Mouse (Mus musculus): ENCODE results near the gene Gm21887. TPM values are rescaled to one million over a fixed set of nuclear protein-coding genes. Genes with fewer than 3 reads are reported as not detected.
"Not testable (repeated sequence)": the region's sequence is repeated elsewhere in the genome, so short reads cannot be mapped to it uniquely, and the experiment has no call there.

The Gm21887 gene
- polyA plus RNA-seq, 1 experiment: 94.6 TPM

DNA sequence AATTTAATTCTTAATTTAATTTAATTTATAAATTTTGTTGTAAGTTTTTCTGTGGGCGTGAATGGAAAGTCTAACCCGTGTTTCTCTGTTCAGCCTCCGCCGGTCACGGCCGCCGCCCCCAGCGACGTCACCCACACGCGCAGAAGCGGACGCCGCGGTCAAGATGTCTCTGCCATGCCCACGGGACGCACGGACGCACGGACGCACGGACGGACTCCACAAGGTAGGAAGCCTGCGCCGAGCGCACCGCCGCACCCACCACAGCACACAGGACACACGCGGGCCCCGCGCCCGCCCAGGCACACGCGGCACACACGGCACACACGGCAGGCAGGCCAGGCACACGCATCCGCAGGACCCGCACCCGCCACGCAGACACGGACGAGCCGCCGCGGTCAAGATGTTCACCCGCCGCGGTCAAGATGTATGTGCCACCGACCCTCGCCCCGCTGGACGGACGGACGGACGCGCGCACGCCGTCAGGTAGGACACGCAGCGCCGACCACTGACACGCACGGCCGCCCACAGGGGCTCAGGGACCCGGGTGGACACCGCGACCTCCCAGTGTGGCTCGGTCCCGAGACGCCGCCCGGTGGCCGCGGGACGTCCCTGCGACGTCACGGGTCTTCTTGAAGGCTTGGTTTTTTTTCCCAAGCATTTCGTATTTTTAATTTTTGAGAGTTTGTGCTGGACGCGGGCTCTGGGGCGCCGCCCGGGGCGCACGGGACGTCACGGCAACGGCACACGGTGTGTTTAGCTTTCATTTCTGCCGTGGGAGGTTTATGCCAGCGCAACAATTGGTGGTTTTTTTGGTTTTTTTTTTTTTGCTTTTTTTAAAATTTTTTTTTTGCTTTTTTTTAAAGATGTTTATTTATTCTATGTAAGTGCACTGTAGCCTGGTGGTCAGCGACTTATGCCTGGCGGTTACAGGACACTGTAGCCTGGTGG, 1.4 kb downstream of the Gm21887 start:
- not testable (repeated sequence) for H3K4me1 ChIP-seq (ENCODE audit: control insufficient read depth, insufficient read depth, low read length); H3K27ac ChIP-seq (ENCODE audit: insufficient read depth, low read depth, low read length)
- H3K4me3 ChIP-seq (ENCODE audit: insufficient read depth, low read length): peak overlapping the region; percentile 61

DNA sequence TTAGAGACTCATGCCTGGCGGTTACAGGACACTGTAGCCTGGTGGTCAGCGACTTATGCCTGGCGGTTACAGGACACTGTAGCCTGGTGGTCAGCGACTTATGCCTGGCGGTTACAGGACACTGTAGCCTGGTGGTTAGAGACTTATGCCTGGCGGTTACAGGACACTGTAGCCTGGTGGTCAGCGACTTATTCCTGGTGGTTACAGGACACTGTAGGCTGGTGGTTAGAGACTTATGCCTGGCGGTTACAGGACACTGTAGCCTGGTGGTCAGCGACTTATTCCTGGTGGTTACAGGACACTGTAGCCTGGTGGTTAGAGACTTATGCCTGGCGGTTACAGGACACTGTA, 2.0 kb downstream of the Gm21887 start:
- not testable (repeated sequence) for H3K4me3 ChIP-seq (ENCODE audit: insufficient read depth, low read length); H3K4me1 ChIP-seq (ENCODE audit: control insufficient read depth, insufficient read depth, low read length); H3K27ac ChIP-seq (ENCODE audit: insufficient read depth, low read depth, low read length)

DNA sequence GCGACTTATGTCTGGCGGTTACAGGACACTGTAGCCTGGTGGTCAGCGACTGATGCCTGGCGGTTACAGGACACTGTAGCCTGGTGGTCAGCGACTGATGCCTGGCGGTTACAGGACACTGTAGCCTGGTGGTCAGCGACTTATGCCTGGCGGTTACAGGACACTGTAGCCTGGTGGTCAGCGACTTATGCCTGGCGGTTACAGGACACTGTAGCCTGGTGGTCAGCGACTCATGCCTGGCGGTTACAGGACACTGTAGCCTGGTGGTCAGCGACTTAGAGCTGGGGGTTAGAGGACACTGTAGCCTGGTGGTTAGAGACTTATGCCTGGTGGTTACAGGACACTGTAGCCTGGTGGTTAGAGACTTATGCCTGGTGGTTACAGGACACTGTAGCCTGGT, 4.0 kb downstream of the Gm21887 start:
- not testable (repeated sequence) for H3K4me1 ChIP-seq (ENCODE audit: control insufficient read depth, insufficient read depth, low read length); H3K27ac ChIP-seq (ENCODE audit: insufficient read depth, low read depth, low read length); H3K4me3 ChIP-seq (ENCODE audit: insufficient read depth, low read length)

DNA sequence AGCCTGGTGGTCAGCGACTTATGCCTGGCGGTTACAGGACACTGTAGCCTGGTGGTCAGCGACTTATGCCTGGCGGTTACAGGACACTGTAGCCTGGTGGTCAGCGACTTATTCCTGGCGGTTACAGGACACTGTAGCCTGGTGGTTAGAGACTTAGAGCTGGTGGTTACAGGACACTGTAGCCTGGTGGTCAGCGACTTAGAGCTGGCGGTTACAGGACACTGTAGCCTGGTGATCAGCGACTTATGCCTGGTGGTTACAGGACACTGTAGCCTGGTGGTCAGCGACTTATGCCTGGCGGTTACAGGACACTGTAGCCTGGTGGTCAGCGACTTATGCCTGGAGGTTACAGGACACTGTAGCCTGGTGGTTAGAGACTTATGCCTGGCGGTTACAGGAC, 4.6 kb downstream of the Gm21887 start:
- not testable (repeated sequence) for H3K27ac ChIP-seq (ENCODE audit: insufficient read depth, low read depth, low read length); H3K4me3 ChIP-seq (ENCODE audit: insufficient read depth, low read length); H3K4me1 ChIP-seq (ENCODE audit: control insufficient read depth, insufficient read depth, low read length)

DNA sequence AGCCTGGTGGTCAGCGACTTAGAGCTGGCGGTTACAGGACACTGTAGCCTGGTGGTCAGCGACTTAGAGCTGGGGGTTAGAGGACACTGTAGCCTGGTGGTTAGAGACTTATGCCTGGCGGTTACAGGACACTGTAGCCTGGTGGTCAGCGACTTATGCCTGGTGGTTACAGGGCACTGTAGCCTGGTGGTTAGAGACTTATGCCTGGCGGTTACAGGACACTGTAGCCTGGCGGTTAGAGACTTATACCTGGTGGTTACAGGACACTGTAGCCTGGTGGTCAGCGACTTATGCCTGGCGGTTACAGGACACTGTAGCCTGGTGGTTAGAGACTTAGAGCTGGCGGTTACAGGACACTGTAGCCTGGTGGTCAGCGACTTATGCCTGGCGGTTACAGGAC, 6.4 kb downstream of the Gm21887 start:
- not testable (repeated sequence) for H3K27ac ChIP-seq (ENCODE audit: insufficient read depth, low read depth, low read length); H3K4me1 ChIP-seq (ENCODE audit: control insufficient read depth, insufficient read depth, low read length)

DNA sequence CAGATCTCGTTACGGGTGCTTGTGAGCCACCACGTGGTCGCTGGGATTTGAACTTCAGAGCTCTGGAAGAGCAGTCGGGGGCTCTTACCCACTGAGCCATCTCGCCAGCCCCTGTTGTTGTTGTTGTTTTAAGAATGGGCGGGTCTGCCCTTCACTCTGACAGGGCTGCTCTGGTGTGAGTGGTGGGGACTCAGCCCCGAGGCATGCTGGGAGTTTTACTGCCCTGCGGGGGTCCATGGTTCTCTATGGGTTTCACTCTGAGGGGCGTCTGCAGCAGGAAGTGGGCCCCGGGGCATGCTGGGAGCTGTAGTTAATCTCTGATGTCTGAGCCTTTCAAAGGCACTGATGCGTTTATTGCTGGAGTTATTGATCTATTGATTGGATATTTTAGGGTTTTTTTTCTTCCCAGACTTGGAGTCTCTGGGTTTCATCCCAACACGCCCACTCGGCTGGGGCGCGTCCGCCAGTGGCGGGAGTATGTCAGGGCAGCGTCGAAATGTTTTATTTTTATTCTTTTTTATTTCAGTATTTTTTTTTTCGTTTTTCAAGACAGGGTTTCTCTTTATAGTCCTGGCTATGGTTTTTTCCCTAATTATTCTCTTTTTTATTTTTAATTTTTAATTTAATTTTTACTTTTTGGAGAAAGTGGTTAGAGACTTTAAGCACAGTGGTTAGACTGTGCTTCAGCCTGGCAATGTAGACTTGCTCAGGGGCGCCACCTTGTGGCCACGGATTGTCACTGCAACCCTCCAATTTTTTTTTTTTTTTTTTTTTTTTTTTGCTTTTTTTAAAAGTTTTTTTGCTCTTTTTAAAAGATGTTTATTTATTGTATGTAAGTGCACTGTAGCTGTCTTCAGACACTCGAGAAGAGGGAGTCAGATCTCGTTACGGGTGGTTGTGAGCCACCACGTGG, 8.1 kb downstream of the Gm21887 start:
- not testable (repeated sequence) for H3K27ac ChIP-seq (ENCODE audit: insufficient read depth, low read depth, low read length); H3K4me1 ChIP-seq (ENCODE audit: control insufficient read depth, insufficient read depth, low read length)
- peak; percentile 96 for TF ChIP-seq CTCF (IDR thresholded peaks at IDR 0.05; ENCODE audit: low read depth, low read length)
- H3K4me3 ChIP-seq (ENCODE audit: insufficient read depth, low read length): peak overlapping the region; percentile 31

More for the DNA sequence above, 6.4 kb downstream of the Gm21887 start:
- H3K4me3 ChIP-seq (ENCODE audit: insufficient read depth, low read length): not testable (repeated sequence)

DNA sequence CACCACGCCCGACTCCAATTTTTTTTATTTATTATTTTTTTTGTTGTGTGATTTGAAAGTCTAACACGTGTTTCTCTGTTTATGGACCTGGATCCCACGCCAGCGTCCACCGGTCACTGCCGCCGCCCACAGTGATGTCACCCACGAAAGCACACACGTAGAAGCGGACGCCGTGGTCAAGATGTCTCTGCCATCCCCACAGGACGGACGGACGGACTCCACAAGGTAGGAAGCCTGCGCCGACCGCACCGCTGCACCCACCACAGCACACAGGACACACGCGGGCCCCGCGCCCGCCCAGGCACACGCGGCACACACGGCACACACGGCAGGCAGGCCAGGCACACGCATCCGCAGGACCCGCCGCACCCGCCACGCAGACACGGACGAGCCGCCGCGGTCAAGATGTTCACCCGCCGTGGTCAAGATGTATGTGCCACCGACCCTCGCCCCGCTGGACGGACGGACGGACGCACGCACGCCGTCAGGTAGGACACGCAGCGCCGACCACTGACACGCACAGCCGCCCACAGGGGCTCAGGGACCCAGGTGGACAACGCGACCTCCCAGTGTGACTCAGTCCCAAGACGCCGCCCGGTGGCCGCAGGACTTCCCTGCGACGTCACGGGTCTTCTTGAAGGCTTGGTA, 9.2 kb downstream of the Gm21887 start:
- H3K27ac ChIP-seq (ENCODE audit: insufficient read depth, low read depth, low read length); H3K4me1 ChIP-seq (ENCODE audit: control insufficient read depth, insufficient read depth, low read length); H3K4me3 ChIP-seq (ENCODE audit: insufficient read depth, low read length): not testable (repeated sequence)

DNA sequence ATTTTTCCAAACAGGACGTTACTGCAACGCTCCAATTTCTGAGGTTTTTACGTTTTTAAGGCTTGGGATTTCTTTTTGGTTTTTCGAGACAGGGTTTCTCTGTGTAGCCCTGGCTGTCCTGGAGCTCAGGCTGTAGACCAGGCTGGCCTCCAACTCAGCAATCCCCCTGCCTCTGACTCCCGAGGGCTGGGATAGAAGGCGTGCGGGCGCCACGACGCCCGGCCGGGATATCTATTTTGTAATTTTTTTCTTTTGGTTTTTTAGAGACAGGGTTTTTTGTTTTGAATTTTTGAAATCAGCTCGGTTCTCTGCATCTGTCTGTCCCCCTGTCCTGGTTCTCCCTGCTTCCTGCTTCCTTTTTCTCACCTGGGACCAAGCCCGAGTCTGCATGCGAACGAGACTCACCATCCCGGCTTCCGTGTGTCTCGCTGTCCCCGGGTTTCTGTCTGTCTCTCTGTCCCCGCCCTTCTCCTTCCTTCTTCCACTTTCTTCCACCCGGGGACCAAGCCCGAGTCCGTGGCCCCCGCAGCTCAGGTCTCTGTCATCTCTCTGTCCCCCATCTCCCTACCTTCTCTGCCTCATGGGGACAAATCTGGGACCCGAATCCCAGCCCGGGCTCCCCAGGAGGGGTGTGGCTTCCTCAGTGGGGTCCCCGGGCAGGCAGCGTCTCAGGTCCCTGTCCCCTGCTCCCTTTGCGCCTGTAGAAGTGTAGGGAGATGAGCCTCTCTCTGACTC, 9.9 kb downstream of the Gm21887 start:
- not testable (repeated sequence) for H3K27ac ChIP-seq (ENCODE audit: insufficient read depth, low read depth, low read length); H3K4me1 ChIP-seq (ENCODE audit: control insufficient read depth, insufficient read depth, low read length); H3K4me3 ChIP-seq (ENCODE audit: insufficient read depth, low read length)

DNA sequence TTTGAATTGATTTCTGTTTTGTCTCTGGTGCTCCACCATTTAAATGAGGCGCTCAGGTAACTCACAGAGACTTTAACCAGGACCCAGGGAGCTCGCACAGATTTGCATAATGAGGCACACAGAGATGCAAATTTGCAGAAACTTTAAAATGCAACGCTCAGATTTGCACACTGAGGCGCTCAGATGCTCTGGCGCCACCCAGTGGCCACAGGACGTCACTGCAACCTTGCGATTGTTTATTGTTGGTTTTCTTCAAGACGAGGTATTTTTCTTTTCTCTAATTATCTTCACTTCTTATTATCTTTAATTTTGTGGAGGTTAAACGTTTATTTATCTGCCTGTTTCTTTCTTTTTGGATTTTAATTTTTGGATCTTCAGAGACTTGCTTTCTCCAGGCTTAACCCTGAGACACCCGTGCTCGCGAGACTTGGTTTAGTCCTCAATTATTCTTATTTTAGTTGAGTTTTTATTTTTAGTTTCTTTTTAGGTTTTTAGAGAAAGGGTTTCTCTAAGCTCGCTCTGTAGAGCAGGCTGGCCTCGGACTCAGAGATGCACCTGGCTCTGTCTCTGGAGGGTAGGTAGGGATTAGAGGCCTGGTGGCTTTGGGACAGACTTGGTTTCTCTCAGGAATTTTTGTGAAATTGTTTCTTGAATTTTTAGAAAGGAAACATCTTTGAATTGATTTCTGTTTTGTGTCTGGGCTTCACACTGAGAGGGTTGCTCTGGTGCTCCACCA, 10.7 kb downstream of the Gm21887 start:
- H3K27ac ChIP-seq (ENCODE audit: insufficient read depth, low read depth, low read length); H3K4me1 ChIP-seq (ENCODE audit: control insufficient read depth, insufficient read depth, low read length); H3K4me3 ChIP-seq (ENCODE audit: insufficient read depth, low read length): not testable (repeated sequence)
- TF ChIP-seq CTCF (IDR thresholded peaks at IDR 0.05; ENCODE audit: low read depth, low read length): peak; percentile 81

DNA sequence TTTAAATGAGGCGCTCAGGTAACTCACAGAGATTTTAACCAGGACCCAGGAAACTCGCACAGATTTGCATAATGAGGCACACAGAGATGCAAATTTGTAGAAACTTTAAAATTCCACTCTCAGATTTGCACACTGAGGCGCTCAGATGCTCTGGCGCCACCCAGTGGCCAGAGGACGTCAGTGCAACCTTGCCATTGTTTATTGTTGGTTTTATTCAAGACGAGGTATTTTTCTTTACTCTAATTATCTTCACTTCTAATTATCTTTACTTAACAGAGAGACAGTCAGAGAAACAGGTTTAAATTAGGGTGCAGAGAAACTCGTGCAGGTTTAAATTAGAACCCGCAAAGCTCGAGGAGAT, 11.2 kb downstream of the Gm21887 start:
- not testable (repeated sequence) for H3K4me3 ChIP-seq (ENCODE audit: insufficient read depth, low read length); H3K27ac ChIP-seq (ENCODE audit: insufficient read depth, low read depth, low read length); H3K4me1 ChIP-seq (ENCODE audit: control insufficient read depth, insufficient read depth, low read length)
- TF ChIP-seq CTCF (IDR thresholded peaks at IDR 0.05; ENCODE audit: low read depth, low read length): peak; percentile 100

All from bone marrow macrophage, adult 2 months (primary cell).